Mouse (Mus musculus): ENCODE measurements around the gene Ap1b1. TPM values are rescaled to one million over a fixed set of nuclear protein-coding genes. Genes with fewer than 3 reads are reported as not detected.

The Ap1b1 gene
- total and polyA plus RNA-seq, 3 experiments, result 38.6 to 57.8 (median 44.2) TPM

DNA sequence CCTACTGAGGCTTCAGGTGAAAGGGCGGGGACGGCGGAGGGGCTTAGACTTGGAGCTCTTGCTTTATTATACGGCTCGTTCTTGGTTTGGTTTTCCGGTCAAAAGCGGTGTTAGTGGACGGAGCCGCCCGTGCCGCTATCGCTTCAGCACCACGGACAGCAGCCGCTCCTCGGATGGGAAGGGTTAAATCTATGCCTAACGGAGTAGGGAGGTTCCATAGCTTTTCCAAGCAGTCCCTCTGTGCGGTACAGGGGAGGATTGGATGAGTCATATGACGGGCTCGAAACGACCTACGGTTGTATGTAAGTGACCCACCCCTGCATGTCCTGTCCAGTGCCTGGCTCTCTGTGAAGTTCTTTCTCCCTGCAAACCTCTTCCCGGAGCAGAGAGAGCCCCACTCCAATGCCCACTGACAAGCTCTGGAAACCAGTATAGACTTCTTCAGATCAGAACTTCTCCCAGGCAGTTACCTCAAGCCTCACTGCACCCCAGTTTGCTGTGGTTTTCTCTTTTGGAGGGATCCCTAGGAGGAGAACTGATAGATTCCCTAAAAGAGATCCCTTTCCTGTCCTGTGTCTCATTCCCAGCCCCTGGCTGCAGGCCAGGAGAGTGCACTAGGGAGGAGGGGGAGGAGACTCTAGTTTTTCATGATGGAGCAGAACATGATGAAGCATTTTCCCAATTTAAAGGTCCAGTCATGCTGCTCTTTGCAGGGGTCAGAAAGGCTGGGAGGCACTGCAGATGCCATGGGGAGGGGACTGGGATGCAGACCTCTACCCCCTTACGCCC is 37.2 kb upstream of the Ap1b1 start:
- Histone ChIP-seq H3K4me1 (ENCODE audit: control insufficient read depth in 1 of 2, insufficient read depth in 2 of 2) (peaks cover 5 to 6% of the 10 kb centered on the region in 2 experiments; a peak in 3 of 4 replicates), H3K27me3 (replicated peaks) (peaks cover 26% of the 10 kb centered on the region), H3K4me2 (ENCODE audit: insufficient read depth, low read depth, poor library complexity, severe bottlenecking) (no peak overlapping the region), H3K4me3 (replicated peaks in 1 of 3; ENCODE audit: low read depth in 2 of 3, low read length in 2 of 3, poor library complexity in 1 of 3) (no peak overlapping the region), H3K79me2 (replicated peaks; ENCODE audit: control insufficient read depth, extremely low read depth, insufficient read depth, poor library complexity, severe bottlenecking) (no peaks in the 10 kb centered on the region), H3K9ac (ENCODE audit: insufficient read depth, low read depth) (no peak overlapping the region), H3K9me3 (replicated peaks; ENCODE audit: low read length) (peaks cover 12% of the 10 kb centered on the region), H3K27ac (ENCODE audit: insufficient read depth, low read depth) (no peak overlapping the region), H3K36me3 (replicated peaks in 1 of 2; ENCODE audit: control insufficient read depth in 1 of 2, insufficient read depth in 1 of 2, low read length in 1 of 2) (peaks cover 0 to 12% of the 10 kb centered on the region in 2 experiments)
- TF ChIP-seq MAX (IDR thresholded peaks at IDR 0.05; ENCODE audit: low read length), result no peak
- no peak for TF ChIP-seq GABPA (IDR thresholded peaks at IDR 0.05; ENCODE audit: insufficient replicate concordance, low read depth, low read length)
- TF ChIP-seq HCFC1 (IDR thresholded peaks at IDR 0.05; ENCODE audit: low read depth, low read length), result no peak
- TF ChIP-seq SMC3 (IDR thresholded peaks at IDR 0.05; ENCODE audit: low read depth, low read length), result no peak
- no peak for TF ChIP-seq JUND (conservative IDR thresholded peaks at IDR 0.05; ENCODE audit: low read depth, low read length)
- TF ChIP-seq ZMIZ1 (IDR thresholded peaks at IDR 0.05; ENCODE audit: low read depth, low read length), result no peak
- no peak for TF ChIP-seq MAFK (IDR thresholded peaks at IDR 0.05; ENCODE audit: insufficient replicate concordance, low read length)
- dilution Hi-C loops (cut with MboI; ENCODE audit: extremely low pct_ligation_motif_present, extremely low pct_unique_long_range_greater_than_20kb, low sequenced_read_pairs) (no loop called here), in situ Hi-C loops (cut with MboI; ENCODE audit: low pct_ligation_motif_present, low pct_unique_long_range_greater_than_20kb, low sequenced_read_pairs) (no loop called here)
- no peak for DNase-seq (ENCODE audit: extremely low read depth)

GRCm38 (mm10) chr11:4953401-4953800 is 33.2 kb upstream of the Ap1b1 start:
- Histone ChIP-seq H3K4me1 (ENCODE audit: control insufficient read depth in 1 of 2, insufficient read depth in 2 of 2) (peaks cover 5 to 8% of the 10 kb centered on the region in 2 experiments; a peak in 3 of 4 replicates), H3K9ac (ENCODE audit: insufficient read depth, low read depth) (no peak overlapping the region), H3K4me3 (replicated peaks in 1 of 3; ENCODE audit: low read depth in 2 of 3, low read length in 2 of 3, poor library complexity in 1 of 3) (no peak overlapping the region), H3K4me2 (ENCODE audit: insufficient read depth, low read depth, poor library complexity, severe bottlenecking) (peak overlapping the region; percentile 48), H3K9me3 (replicated peaks; ENCODE audit: low read length) (no peaks in the 10 kb centered on the region), H3K79me2 (replicated peaks; ENCODE audit: control insufficient read depth, extremely low read depth, insufficient read depth, poor library complexity, severe bottlenecking) (no peaks in the 10 kb centered on the region), H3K36me3 (replicated peaks in 1 of 2; ENCODE audit: control insufficient read depth in 1 of 2, insufficient read depth in 1 of 2, low read length in 1 of 2) (no peaks in the 10 kb centered on the region), H3K27me3 (replicated peaks) (peaks cover 35% of the 10 kb centered on the region), H3K27ac (ENCODE audit: insufficient read depth, low read depth) (no peak overlapping the region)
- DNase-seq (ENCODE audit: extremely low read depth), result no peak
- TF ChIP-seq CHD2 (IDR thresholded peaks at IDR 0.05; ENCODE audit: low read length) (0 out of 2 replicates have a peak, but pooled peaks have one; percentile 41), TBP (conservative IDR thresholded peaks at IDR 0.05; ENCODE audit: low read depth, low read length) (no peak)
- in situ Hi-C loops (cut with MboI; ENCODE audit: low pct_ligation_motif_present, low pct_unique_long_range_greater_than_20kb, low sequenced_read_pairs), result no loop called here
- dilution Hi-C loops (cut with MboI; ENCODE audit: extremely low pct_ligation_motif_present, extremely low pct_unique_long_range_greater_than_20kb, low sequenced_read_pairs), result no loop called here

DNA sequence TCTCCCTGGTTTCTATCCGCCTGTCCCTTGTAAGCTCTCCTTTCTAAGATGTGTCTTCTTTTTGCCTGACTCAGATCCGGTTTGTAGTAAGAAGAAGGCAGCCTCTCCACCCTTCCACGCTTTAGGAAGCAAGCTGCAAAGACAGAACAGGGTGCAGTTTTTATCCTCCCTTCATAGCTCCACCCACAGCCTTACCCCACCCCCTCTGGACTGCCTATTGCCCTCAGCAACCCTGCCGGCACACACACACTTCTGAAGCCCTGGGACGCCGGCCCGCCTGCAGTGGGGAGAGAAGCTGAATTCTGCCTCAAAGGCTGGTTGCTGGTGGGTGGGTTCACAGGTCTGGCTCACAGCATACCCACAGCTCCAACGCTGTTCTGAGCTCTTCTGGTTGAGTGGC is 32.7 kb upstream of the Ap1b1 start:
- no peak overlapping the region for H3K27ac ChIP-seq (ENCODE audit: insufficient read depth, low read depth)
- H3K79me2 ChIP-seq (replicated peaks; ENCODE audit: control insufficient read depth, extremely low read depth, insufficient read depth, poor library complexity, severe bottlenecking), result no peaks in the 10 kb centered on the region
- dilution Hi-C loops (cut with MboI; ENCODE audit: extremely low pct_ligation_motif_present, extremely low pct_unique_long_range_greater_than_20kb, low sequenced_read_pairs), result no loop called here
- H3K9ac ChIP-seq (ENCODE audit: insufficient read depth, low read depth), result no peak overlapping the region
- peaks cover 5 to 8% of the 10 kb centered on the region in 2 experiments; a peak in 3 of 4 replicates for H3K4me1 ChIP-seq (ENCODE audit: control insufficient read depth in 1 of 2, insufficient read depth in 2 of 2)
- no peaks in the 10 kb centered on the region for H3K36me3 ChIP-seq (replicated peaks in 1 of 2; ENCODE audit: control insufficient read depth in 1 of 2, insufficient read depth in 1 of 2, low read length in 1 of 2)
- H3K4me3 ChIP-seq (replicated peaks in 1 of 3; ENCODE audit: low read depth in 2 of 3, low read length in 2 of 3, poor library complexity in 1 of 3), result no peak overlapping the region
- peaks cover 35% of the 10 kb centered on the region for H3K27me3 ChIP-seq (replicated peaks)
- in situ Hi-C loops (cut with MboI; ENCODE audit: low pct_ligation_motif_present, low pct_unique_long_range_greater_than_20kb, low sequenced_read_pairs), result no loop called here
- TF ChIP-seq SMC3 (IDR thresholded peaks at IDR 0.05; ENCODE audit: low read depth, low read length), result no peak
- no peak for TF ChIP-seq CHD2 (IDR thresholded peaks at IDR 0.05; ENCODE audit: low read length)
- TF ChIP-seq MAZ (IDR thresholded peaks at IDR 0.05; ENCODE audit: low read depth, low read length), result no peak
- no peak for TF ChIP-seq CHD1 (IDR thresholded peaks at IDR 0.05; ENCODE audit: low read depth, low read length)
- no peak for TF ChIP-seq CTCF (conservative IDR thresholded peaks at IDR 0.05 in 1 of 2, IDR thresholded peaks at IDR 0.05 in 1 of 2; ENCODE audit: low read depth in 2 of 2, low read length in 2 of 2)
- TF ChIP-seq ZKSCAN1 (IDR thresholded peaks at IDR 0.05; ENCODE audit: borderline replicate concordance, low read depth, low read length), result no peak
- no peak for TF ChIP-seq BHLHE40 (IDR thresholded peaks at IDR 0.05; ENCODE audit: low read depth, low read length)
- TF ChIP-seq PAX5 (IDR thresholded peaks at IDR 0.05; ENCODE audit: low read length), result no peak
- H3K4me2 ChIP-seq (ENCODE audit: insufficient read depth, low read depth, poor library complexity, severe bottlenecking), result peak overlapping the region; percentile 48
- no peaks in the 10 kb centered on the region for H3K9me3 ChIP-seq (replicated peaks; ENCODE audit: low read length)
- peak; percentile 21 for DNase-seq (ENCODE audit: extremely low read depth)

All from CH12.LX (cell line).